Mouse (Mus musculus) hindbrain, embryonic 15.5 days (tissue): ENCODE measurements around the gene 1810055G02Rik. TPM values are rescaled to one million over a fixed set of nuclear protein-coding genes. Genes with fewer than 3 reads are reported as not detected.

Experiments used
- ATAC-seq: fragments of 200-750 bp; cut with Nextera tagmentation; 2 replicates; pipeline ENCODE4 v1.8.0; 2017; ENCODE audit warnings: low read depth, moderate number of reproducible peaks, moderate TSS enrichment; ENCODE audit not compliant: low FRiP score
- H3K27ac ChIP-seq: fragments of 300-500 bp; sonication (generic); replicated peaks from 2 replicates; pipeline ENCODE4 v1.5.1; 2015; ENCODE audit warnings: mild to moderate bottlenecking, inconsistent platforms
- H3K27me3 ChIP-seq: fragments of 300-500 bp; sonication (generic); 2 replicates; pipeline ENCODE4 v1.6.1; 2015; ENCODE audit warnings: control low read depth, inconsistent platforms
- H3K36me3 ChIP-seq: fragments of 300-500 bp; sonication (generic); 2 replicates; pipeline ENCODE4 v1.6.1; 2015; ENCODE audit warnings: control low read depth, inconsistent platforms
- H3K4me1 ChIP-seq: fragments of 300-500 bp; sonication (generic); replicated peaks from 2 replicates; pipeline ENCODE4 v1.6.1; 2015; ENCODE audit warnings: control low read depth, inconsistent platforms
- H3K4me2 ChIP-seq: fragments of 300-500 bp; sonication (generic); 2 replicates; pipeline ENCODE4 v1.6.1; 2015; ENCODE audit warnings: moderate library complexity, mild to moderate bottlenecking, inconsistent platforms
- H3K4me3 ChIP-seq: fragments of 300-500 bp; sonication (generic); 2 replicates; pipeline ENCODE4 v1.5.1; 2015; ENCODE audit warnings: mild to moderate bottlenecking, inconsistent platforms
- H3K9ac ChIP-seq: fragments of 300-500 bp; sonication (generic); 2 replicates; pipeline ENCODE4 v1.6.1; 2015; ENCODE audit warnings: inconsistent platforms
- H3K9me3 ChIP-seq: fragments of 300-500 bp; sonication (generic); 2 replicates; pipeline ENCODE4 v1.6.1; 2016; ENCODE audit warnings: control low read depth, inconsistent platforms
- WGBS: fragments of 180-500 bp; shearing (Covaris S2); methylation state at CpG from one replicate; pipeline ENCODE4 v1.1.7; 2015; 5-methylcytosine and 5-hydroxymethylcytosine counted together
- polyA plus RNA-seq: library from polyadenylated mRNA; unstranded; fragments of >200 nt; fragmentation: Nextera tagmentation; extraction: Ambion mirVana; gene quantifications from 2 replicates; pipeline ENCODE4 v1.2.1, GENCODE M21; 2015

Gene 1810055G02Rik
- 39.3 and 41.4 TPM in 2 replicates for polyA plus RNA-seq

DNA sequence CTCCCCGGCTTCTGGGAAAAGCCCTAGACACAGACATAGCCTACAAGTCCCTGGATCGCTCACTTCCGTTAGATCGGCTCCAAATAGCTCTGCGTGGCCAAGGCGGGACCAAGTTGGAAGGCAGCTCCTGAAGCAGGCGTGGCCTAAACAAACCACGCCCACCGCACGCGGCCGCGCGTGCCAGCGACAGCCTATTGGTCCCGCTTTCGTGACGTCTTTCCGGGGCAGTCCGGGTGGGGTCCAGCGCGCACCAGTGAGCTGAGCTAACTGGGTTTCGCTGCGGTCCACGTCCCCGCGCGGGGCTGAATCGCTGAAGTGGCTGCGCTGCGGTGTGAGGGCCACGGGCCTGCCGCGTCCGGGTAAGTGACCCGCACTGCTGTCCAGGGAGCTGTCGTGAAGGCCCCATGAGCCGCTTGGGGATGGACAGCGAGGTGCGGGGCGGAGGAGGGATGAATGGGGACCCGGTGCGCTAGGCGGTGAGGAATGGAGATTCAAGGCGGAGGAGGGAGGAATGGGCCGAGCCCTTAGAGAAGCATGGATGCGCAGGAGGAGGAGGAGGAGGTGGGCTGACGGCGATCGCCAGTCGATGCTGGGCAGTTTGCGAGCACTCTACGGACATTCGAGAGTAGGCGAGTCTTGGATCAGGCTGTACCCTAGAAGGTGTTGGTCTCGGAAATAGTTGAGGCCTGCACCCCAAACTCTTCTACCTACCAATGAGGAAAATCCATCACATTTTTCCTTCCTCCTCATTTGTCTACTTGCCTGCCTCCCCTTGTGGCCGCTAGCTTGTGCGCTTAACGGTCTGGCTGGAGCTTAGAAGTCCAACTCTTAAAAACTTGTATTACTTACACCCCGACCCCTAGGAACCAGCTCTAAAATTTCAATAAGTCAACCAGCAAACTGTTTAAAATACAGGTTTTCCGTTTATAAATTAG is at the start of gene 1810055G02Rik:
1810055G02Rik (plus strand) TSS at position 216 of the 935 bp plus-strand sequence.
- Histone ChIP-seq H3K4me1 (peaks cover 29% of the 10 kb centered on the region), H3K27ac (peak within 1 kb of the TSS; percentile 95), H3K4me3 (peak within 1 kb of the TSS; percentile 90), H3K9ac (peak within 1 kb of the TSS; percentile 90), H3K4me2 (peak within 1 kb of the TSS; percentile 68), H3K9me3 (no peaks in the 10 kb centered on the region), H3K36me3 (no peaks in the 10 kb centered on the region), H3K27me3 (no peaks in the 10 kb centered on the region)
- ATAC-seq, result peak; percentile 98
- under 1% methylated on average over 61 of the region's 61 CpGs for WGBS

DNA sequence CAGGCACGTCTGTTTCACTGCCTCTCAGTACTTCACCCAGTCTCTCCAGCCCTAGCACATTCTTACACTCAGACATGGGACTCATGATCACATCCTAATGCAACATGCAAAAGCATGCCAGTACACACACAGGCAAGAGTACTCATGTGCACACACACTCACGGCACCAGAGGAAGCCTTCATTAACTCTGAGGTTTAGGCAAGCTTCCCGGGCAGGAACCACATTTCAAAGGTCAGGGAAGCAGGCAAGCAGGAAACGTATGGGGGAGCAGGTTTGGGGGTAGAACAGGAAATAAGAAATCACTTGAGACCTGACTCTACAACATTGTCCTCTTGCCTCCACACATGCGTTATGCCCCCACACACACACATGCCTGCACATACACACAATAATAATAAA is 42.6 kb upstream of the 1810055G02Rik start:
- H3K36me3 ChIP-seq, result no peaks in the 10 kb centered on the region
- no peak for ATAC-seq
- no peaks in the 10 kb centered on the region for H3K27me3 ChIP-seq
- H3K9ac ChIP-seq, result no peak overlapping the region
- 72% methylated on average over 5 of the region's 5 CpGs for WGBS
- no peaks in the 10 kb centered on the region for H3K9me3 ChIP-seq
- peaks cover 12% of the 10 kb centered on the region; the same call in 1 of the 2 replicates for H3K4me1 ChIP-seq
- no peak overlapping the region for H3K4me3 ChIP-seq
- H3K4me2 ChIP-seq, result no peak overlapping the region
- no peak overlapping the region for H3K27ac ChIP-seq

DNA sequence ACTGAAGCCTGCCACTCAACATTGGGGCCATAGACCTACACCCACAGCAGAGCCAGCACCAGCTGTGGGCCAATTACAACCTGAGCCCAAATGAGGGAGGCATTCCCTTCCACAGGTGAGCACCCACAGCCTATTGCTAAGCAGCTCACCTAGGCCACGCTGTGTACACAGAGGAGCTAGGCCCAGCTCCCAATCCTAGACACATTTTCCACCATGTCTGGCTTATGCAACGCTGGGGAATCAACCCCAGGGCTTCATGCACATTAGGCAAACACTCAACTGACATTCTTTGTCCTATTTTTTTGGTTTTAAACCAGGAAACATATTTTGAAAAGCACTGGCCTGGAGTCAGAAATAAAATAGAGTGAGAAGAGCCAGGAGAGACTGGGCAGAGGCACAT is 41.5 kb upstream of the 1810055G02Rik start:
- H3K4me1 ChIP-seq, result peaks cover 12% of the 10 kb centered on the region; the same call in 1 of the 2 replicates
- no peaks in the 10 kb centered on the region for H3K36me3 ChIP-seq
- H3K9ac ChIP-seq, result no peak overlapping the region
- no peak overlapping the region for H3K4me2 ChIP-seq
- no peak overlapping the region for H3K27ac ChIP-seq
- H3K4me3 ChIP-seq, result no peak overlapping the region
- no peak for ATAC-seq
- 87% methylated on average over 2 of the region's 2 CpGs for WGBS
- H3K27me3 ChIP-seq, result no peaks in the 10 kb centered on the region
- H3K9me3 ChIP-seq, result no peaks in the 10 kb centered on the region

DNA sequence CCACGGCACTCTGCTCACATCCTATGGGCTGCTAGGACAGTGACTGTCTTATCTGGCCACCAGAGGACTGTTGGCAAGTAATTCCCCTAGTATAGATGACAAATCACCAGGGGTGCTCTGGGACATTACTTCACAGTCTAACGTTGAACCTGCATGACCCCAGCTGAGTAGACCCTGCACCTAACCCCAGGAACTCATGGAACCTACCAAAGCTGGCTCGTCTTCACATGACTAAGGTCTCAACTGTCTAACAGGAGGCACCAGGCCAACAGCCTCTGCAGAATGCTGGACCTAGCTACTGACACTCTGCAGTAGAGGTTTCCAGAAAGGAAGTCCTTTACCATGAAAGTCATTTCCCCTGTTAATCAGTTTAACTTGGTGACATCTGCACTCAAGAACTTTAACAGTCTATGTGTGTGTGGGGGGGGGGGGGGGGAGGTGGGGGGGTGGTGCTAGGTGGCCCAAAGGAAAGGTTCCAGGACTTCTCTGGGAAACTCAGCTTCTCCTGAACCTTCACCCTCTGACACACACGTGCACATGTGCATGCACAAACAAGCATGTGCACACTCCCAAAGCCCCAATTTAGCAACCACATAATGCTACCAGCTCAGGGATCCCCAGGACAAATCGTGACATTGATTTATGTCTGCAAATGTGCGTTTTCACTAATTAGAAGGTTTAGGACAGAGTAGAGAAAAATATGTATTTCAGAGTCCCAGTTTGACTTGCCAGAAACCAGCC is 40.8 kb upstream of the 1810055G02Rik start:
- Histone ChIP-seq H3K4me2 (no peak overlapping the region), H3K27me3 (no peaks in the 10 kb centered on the region), H3K27ac (no peak overlapping the region), H3K9me3 (no peaks in the 10 kb centered on the region), H3K36me3 (no peaks in the 10 kb centered on the region), H3K9ac (no peak overlapping the region), H3K4me3 (no peak overlapping the region), H3K4me1 (peaks cover 12% of the 10 kb centered on the region; the same call in 1 of the 2 replicates)
- ATAC-seq, result no peak
- 77% methylated on average over 6 of the region's 6 CpGs for WGBS

DNA sequence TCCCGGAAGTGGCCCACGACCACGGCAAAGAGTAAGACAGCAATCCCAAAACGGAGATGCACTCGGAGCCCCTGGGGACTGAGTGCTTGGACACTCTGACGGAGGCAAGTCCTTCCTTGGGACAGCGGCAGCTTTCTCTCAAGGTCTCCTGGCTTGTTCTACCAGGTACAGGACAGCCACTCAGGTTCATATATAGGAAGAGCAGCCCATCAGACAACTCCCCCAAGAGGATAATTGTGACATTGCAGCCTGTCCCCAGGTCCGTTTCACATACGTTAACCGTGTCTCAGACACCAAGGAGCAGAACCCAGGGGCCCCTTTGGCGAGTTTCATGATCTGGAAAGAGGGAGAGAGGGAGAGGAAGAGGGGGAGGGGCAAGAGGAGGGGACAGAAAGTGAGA is 40.1 kb upstream of the 1810055G02Rik start:
- Histone ChIP-seq H3K36me3 (no peaks in the 10 kb centered on the region), H3K27ac (no peak overlapping the region), H3K4me3 (no peak overlapping the region), H3K9me3 (no peaks in the 10 kb centered on the region), H3K4me1 (peaks cover 12% of the 10 kb centered on the region; the same call in 1 of the 2 replicates), H3K9ac (no peak overlapping the region), H3K4me2 (no peak overlapping the region), H3K27me3 (no peaks in the 10 kb centered on the region)
- WGBS, result 76% methylated on average over 11 of the region's 11 CpGs
- ATAC-seq, result no peak

DNA sequence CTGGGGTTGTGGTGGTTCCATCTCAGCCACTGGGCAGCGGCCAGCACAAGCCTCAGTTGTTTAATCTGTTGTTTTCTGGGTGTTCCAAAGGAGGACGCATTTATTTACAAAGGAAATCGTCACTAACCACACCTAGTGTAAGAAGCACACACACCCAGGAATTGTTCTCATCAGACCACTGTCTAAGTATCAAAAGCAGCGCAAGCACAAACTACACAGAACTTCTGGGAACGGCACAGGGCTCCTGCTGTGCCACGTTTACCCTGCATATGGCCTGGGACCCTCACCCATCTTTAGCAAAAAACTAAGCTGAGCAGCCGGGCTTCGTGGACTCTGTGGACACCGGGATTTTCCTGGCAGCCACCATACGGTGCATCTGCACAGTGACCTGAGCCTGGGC is 39.5 kb upstream of the 1810055G02Rik start:
- no peak overlapping the region for H3K9ac ChIP-seq
- no peaks in the 10 kb centered on the region for H3K36me3 ChIP-seq
- H3K4me1 ChIP-seq, result peaks cover 12% of the 10 kb centered on the region; the same call in 1 of the 2 replicates
- H3K9me3 ChIP-seq, result no peaks in the 10 kb centered on the region
- H3K4me3 ChIP-seq, result no peak overlapping the region
- 74% methylated on average over 10 of the region's 10 CpGs for WGBS
- no peak overlapping the region for H3K27ac ChIP-seq
- H3K4me2 ChIP-seq, result no peak overlapping the region
- H3K27me3 ChIP-seq, result no peaks in the 10 kb centered on the region
- no peak for ATAC-seq

DNA sequence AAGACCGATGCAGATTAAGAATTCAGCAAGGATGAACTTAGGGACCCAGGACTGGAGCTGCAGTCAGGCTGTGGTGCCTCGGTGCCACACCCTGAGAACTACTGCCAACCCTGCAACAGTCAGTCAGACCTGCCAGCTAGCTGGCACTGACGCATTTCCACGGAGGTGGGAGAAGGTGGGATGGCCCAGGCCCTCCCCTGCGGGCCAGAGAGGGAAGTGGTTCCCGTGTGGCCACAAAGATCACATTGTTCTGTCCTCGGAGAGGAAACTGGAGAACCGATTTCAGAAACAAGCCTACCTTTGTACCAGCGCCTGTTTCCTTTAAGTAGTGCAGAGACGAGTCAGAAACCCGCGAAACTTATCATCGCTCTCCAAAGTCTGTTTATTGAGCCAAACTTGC is 39.0 kb upstream of the 1810055G02Rik start:
- H3K4me3 ChIP-seq, result no peak overlapping the region
- H3K9ac ChIP-seq, result no peak overlapping the region
- peaks cover 12% of the 10 kb centered on the region; the same call in 1 of the 2 replicates for H3K4me1 ChIP-seq
- no peak overlapping the region for H3K27ac ChIP-seq
- H3K27me3 ChIP-seq, result no peaks in the 10 kb centered on the region
- 57% methylated on average over 13 of the region's 13 CpGs for WGBS
- H3K9me3 ChIP-seq, result no peaks in the 10 kb centered on the region
- no peaks in the 10 kb centered on the region for H3K36me3 ChIP-seq
- ATAC-seq, result no peak
- no peak overlapping the region for H3K4me2 ChIP-seq

DNA sequence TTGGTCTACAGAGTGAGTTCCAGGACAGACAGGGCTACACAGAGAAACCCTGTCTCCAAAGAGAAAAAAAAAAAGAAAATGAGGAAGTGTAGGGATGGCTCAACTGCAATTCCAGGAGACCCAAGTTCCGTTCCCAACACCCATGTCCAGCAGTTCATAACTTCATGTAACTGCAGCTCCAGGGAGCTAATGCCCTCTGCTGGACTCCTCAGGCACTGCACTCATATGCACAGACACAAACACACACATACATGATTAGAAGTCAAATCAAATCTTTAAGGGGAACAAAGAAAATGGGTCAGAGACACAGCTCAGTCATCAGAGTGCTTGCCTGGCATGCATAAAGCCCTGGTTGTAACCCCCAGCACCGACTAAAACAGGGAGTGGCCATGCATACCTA is 34.9 kb upstream of the 1810055G02Rik start:
- ATAC-seq, result no peak
- 100% methylated on average over 2 of the region's 2 CpGs for WGBS
- no peak overlapping the region for H3K4me3 ChIP-seq

DNA sequence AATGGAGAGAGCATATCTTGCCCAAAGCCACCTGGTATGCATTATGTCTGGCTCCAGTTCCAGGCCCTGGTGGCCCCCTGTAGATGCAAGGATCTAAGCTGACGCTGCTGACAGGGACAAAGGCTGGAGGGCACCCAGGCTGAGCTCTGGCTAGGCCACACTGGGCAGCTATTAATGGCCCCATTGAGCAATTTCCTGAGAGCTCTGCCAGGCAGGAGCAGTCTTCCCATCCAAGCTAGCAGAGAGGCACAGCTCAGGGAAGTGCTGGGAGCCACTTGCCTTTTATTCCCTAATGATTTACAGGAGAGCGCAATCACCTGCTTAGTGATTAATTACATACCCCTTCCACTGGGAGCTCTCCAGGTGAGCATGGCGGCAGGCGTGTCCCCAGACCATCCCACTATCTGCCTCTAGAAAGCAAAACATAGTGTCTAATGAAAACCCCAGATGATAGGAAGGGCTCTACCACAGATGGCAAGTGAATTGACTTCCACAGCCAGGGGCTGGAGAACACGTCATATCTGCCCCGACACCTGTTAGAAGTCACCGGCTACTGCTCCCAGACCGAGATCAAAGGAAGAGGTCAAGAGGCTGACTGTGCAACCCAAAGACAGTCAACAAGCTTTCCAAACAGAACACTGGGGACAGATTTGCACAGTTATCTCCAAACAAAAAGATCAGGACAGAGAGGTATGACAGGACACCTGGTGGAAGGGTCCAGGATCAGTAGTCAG is 33.8 kb upstream of the 1810055G02Rik start:
- H3K4me1 ChIP-seq, result no peaks in the 10 kb centered on the region
- WGBS, result 86% methylated on average over 8 of the region's 8 CpGs
- H3K27ac ChIP-seq, result no peak overlapping the region
- ATAC-seq, result no peak
- H3K4me2 ChIP-seq, result no peak overlapping the region
- no peak overlapping the region for H3K9ac ChIP-seq
- no peaks in the 10 kb centered on the region for H3K36me3 ChIP-seq
- no peaks in the 10 kb centered on the region for H3K27me3 ChIP-seq
- no peaks in the 10 kb centered on the region for H3K9me3 ChIP-seq
- no peak overlapping the region for H3K4me3 ChIP-seq

More for the DNA sequence above, 34.9 kb upstream of the 1810055G02Rik start:
- Histone ChIP-seq H3K4me2 (no peak overlapping the region), H3K36me3 (no peaks in the 10 kb centered on the region), H3K27me3 (no peaks in the 10 kb centered on the region), H3K27ac (no peak overlapping the region), H3K9me3 (no peaks in the 10 kb centered on the region), H3K4me1 (peaks cover 10% of the 10 kb centered on the region; the same call in 1 of the 2 replicates), H3K9ac (no peak overlapping the region)

DNA sequence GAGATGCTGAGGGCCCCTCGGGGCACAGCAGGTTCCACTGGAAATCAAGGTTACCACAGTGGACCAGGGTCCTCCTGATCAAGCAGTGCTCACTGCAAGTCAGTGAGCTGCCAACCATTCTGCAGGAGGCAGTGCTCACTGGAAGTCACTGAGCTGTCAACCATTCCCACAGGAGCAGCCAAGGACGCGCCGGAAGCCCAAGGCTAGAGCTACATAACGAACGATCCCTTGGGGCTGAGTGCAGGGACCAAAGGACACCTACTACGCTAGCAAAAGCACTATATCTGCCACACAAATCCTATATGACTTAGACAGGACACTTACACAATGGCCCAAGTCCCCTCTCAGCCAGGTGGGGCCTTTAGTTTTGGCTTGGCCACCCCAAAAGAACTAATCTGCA is 27.4 kb upstream of the 1810055G02Rik start:
- H3K4me2 ChIP-seq, result no peak overlapping the region
- H3K36me3 ChIP-seq, result no peaks in the 10 kb centered on the region
- ATAC-seq, result no peak
- no peak overlapping the region for H3K4me3 ChIP-seq
- H3K9me3 ChIP-seq, result no peaks in the 10 kb centered on the region
- H3K4me1 ChIP-seq, result peaks cover 27% of the 10 kb centered on the region
- H3K27me3 ChIP-seq, result 0 out of 2 replicates have a peak, but pooled peaks cover 6% of the 10 kb centered on the region
- WGBS, result 73% methylated on average over 7 of the region's 7 CpGs
- no peak overlapping the region for H3K9ac ChIP-seq
- H3K27ac ChIP-seq, result peak overlapping the region; percentile 79

DNA sequence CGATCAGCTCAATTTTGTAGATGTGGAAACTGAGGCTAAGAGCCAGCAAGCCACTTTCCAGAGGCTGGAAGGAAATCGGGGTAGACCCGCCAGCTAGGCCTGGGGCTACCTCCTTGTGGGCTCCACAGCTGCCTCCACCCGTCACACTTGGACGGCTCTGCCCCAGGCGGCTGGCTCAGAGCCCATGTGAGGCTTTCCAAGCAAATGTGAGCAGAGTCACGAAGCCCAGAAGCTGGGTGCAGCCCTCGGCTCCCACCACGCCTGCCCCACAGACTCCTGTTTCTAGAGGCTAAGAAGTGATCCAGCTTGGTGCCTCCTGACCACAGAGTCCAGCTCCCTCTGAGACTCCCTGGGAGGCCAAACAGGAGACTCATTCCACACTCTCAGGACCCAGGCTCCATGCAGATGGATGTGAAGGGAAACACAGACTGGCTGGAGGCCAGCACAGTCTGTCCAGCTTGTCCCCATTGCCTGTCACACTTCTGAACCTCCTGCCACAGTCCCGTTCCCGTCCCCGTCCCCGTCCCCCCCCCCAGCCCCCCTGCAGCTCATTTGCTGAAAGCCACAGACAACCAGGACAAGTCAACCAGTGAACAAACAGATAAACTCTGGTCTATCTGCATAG is 26.7 kb upstream of the 1810055G02Rik start:
- H3K4me2 ChIP-seq, result peak overlapping the region; percentile 28
- peak; percentile 68; the same call in 1 of the 2 replicates for ATAC-seq
- H3K4me3 ChIP-seq, result no peak overlapping the region
- H3K27me3 ChIP-seq, result 0 out of 2 replicates have a peak, but pooled peaks cover 7% of the 10 kb centered on the region
- H3K9ac ChIP-seq, result no peak overlapping the region
- no peaks in the 10 kb centered on the region for H3K36me3 ChIP-seq
- 29% methylated on average over 13 of the region's 13 CpGs for WGBS
- H3K27ac ChIP-seq, result peak overlapping the region; percentile 79
- H3K9me3 ChIP-seq, result no peaks in the 10 kb centered on the region
- peaks cover 30% of the 10 kb centered on the region for H3K4me1 ChIP-seq
